Mouse (Mus musculus): Measurements from ENCODE around the gene Muc2. TPM values are rescaled to one million over a fixed set of nuclear protein-coding genes. Genes with fewer than 3 reads are reported as not detected.

Muc2 gene
- total RNA-seq (2021) (not detected), polyA plus RNA-seq (2012; rRNA removed) (0.25 and 0.38 TPM in 2 replicates)
- long read RNA-seq, result 0 reads

DNA sequence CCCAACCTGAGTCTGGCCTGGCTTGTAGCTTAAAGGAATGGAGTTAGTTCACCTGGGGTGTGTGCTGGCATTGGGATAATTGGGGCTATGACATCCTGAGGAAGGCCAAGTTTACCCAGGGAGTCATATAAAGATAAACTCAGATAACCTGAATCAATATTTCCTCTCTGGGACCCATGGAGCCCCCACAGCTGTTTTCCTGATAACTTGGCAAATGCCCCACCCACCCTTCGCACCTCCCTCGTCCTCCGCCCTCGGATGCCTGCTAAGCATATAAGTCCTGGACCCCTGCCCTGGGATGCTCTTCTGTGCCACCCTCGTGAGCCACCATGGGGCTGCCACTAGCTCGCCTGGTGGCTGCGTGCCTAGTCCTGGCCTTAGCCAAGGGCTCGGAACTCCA lies at the start of gene Muc2:
Muc2 (plus strand) TSS at position 301 of the 400 bp plus-strand sequence.
- Histone ChIP-seq H3K9ac (ENCODE audit: low read depth, low read length) (no peak within 1 kb of the TSS), H3K4me1 (ENCODE audit: control insufficient read depth, insufficient read depth, low read length) (no peaks in the 10 kb centered on the region), H3K36me3 (ENCODE audit: control insufficient read depth, insufficient read depth, low read length) (no peaks in the 10 kb centered on the region), H3K27me3 (ENCODE audit: control insufficient read depth, insufficient read depth, low read length) (no peaks in the 10 kb centered on the region), H3K4me3 (no peak within 1 kb of the TSS), H3K79me2 (replicated peaks; ENCODE audit: control insufficient read depth, insufficient read depth, low read length) (no peaks in the 10 kb centered on the region), H3K27ac (no peak within 1 kb of the TSS)
- intact Hi-C loops (cut with DNase I), result no loop called here
- DNase-seq, result no peak
- WGBS, result 71% methylated on average over 8 of the region's 8 CpGs
- no peak for TF ChIP-seq CTCF (IDR thresholded peaks at IDR 0.05)
- TF ChIP-seq POLR2A (IDR thresholded peaks at IDR 0.05; ENCODE audit: insufficient read depth, low read depth, low read length), result no peak
- TF ChIP-seq EP300 (IDR thresholded peaks at IDR 0.05; ENCODE audit: insufficient read depth, low read depth, low read length), result no peak

DNA sequence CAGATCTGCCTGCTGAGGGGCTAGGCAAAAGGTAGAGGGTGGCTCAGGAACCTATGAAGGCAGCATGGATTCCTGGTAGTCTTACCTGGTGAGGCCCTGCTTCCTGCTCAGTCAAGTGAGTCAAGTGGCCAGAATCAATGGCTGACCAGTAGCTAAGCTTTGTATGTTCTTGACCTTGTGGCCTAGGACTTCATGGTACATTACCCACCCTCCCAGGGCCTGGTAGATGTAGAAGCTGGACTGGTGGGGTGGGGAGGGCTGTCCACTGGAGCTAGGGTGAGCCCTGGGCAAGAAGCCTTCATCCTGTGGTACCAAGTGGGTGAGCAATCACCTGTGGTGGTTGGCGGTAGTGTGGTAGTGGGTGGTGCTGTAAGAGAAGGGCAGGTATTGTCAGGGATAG lies 47.8 kb upstream of the Muc2 start:
- no peaks in the 10 kb centered on the region for H3K79me2 ChIP-seq (replicated peaks; ENCODE audit: control insufficient read depth, insufficient read depth, low read length)
- no peak overlapping the region for H3K4me3 ChIP-seq
- H3K27ac ChIP-seq, result no peak overlapping the region
- H3K36me3 ChIP-seq (ENCODE audit: control insufficient read depth, insufficient read depth, low read length), result no peaks in the 10 kb centered on the region
- intact Hi-C loops (cut with DNase I), result no loop called here
- 89% methylated on average over 1 of the region's 1 CpGs for WGBS
- no peak for DNase-seq
- H3K9ac ChIP-seq (ENCODE audit: low read depth, low read length), result no peak overlapping the region
- TF ChIP-seq EP300 (IDR thresholded peaks at IDR 0.05; ENCODE audit: insufficient read depth, low read depth, low read length) (no peak), POLR2A (IDR thresholded peaks at IDR 0.05; ENCODE audit: insufficient read depth, low read depth, low read length) (no peak), CTCF (IDR thresholded peaks at IDR 0.05) (no peak)
- H3K27me3 ChIP-seq (ENCODE audit: control insufficient read depth, insufficient read depth, low read length), result no peaks in the 10 kb centered on the region
- no peaks in the 10 kb centered on the region for H3K4me1 ChIP-seq (ENCODE audit: control insufficient read depth, insufficient read depth, low read length)

DNA sequence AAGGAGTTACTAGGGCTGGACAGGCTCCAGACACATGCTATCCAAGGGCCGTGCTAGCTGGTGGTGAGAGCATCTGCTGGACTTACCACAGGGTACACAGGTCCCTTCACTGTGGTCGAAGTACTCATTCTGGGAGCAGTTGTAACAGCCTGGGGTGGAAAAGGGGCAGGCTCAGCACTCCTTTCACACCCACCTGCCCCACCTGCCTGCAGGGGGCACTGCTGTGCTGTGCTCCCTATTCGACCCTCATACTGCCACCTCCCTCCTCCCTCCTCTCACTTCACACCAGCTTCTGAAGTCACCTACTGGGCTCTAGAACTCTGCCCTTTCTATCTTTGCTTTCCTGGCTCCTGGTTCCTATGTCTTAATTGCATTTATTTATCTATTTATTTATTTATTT lies 47.0 kb upstream of the Muc2 start:
- Histone ChIP-seq H3K27me3 (ENCODE audit: control insufficient read depth, insufficient read depth, low read length) (no peaks in the 10 kb centered on the region), H3K36me3 (ENCODE audit: control insufficient read depth, insufficient read depth, low read length) (no peaks in the 10 kb centered on the region), H3K27ac (no peak overlapping the region), H3K4me1 (ENCODE audit: control insufficient read depth, insufficient read depth, low read length) (no peaks in the 10 kb centered on the region), H3K79me2 (replicated peaks; ENCODE audit: control insufficient read depth, insufficient read depth, low read length) (no peaks in the 10 kb centered on the region), H3K4me3 (no peak overlapping the region), H3K9ac (ENCODE audit: low read depth, low read length) (no peak overlapping the region)
- no peak for DNase-seq
- WGBS, result 37% methylated on average over 3 of the region's 3 CpGs
- TF ChIP-seq CTCF (IDR thresholded peaks at IDR 0.05), result peak; percentile 68
- no peak for TF ChIP-seq EP300 (IDR thresholded peaks at IDR 0.05; ENCODE audit: insufficient read depth, low read depth, low read length)
- intact Hi-C loops (cut with DNase I), result no loop called here

DNA sequence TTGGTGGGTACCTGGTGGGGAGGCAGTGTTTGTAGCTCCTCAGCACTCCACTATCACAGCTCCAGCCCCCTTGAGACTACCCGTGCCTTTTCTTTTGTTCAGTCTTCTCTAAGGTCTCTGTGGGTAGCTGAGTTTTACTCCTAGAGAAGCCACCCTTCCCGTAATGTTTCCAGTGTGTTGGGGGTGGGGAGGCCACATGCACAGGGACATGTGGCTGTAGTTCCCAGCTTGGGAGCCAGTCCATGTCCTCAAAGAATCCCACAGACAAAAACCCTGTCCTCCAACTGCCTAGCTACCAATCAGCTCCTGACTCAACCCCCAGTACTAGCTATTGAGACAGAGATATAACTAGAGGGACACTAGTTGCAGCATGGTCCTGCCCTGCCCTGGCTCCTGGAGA lies 43.1 kb upstream of the Muc2 start:
- H3K79me2 ChIP-seq (replicated peaks; ENCODE audit: control insufficient read depth, insufficient read depth, low read length), result no peaks in the 10 kb centered on the region
- no peak overlapping the region for H3K9ac ChIP-seq (ENCODE audit: low read depth, low read length)
- TF ChIP-seq EP300 (IDR thresholded peaks at IDR 0.05; ENCODE audit: insufficient read depth, low read depth, low read length) (no peak), CTCF (IDR thresholded peaks at IDR 0.05) (no peak), POLR2A (IDR thresholded peaks at IDR 0.05; ENCODE audit: insufficient read depth, low read depth, low read length) (no peak)
- H3K4me3 ChIP-seq, result no peak overlapping the region
- no peaks in the 10 kb centered on the region for H3K4me1 ChIP-seq (ENCODE audit: control insufficient read depth, insufficient read depth, low read length)
- intact Hi-C loops (cut with DNase I), result no loop called here
- DNase-seq, result no peak
- H3K36me3 ChIP-seq (ENCODE audit: control insufficient read depth, insufficient read depth, low read length), result no peaks in the 10 kb centered on the region
- 46% methylated on average over 2 of the region's 2 CpGs for WGBS
- H3K27ac ChIP-seq, result no peak overlapping the region
- H3K27me3 ChIP-seq (ENCODE audit: control insufficient read depth, insufficient read depth, low read length), result no peaks in the 10 kb centered on the region

DNA sequence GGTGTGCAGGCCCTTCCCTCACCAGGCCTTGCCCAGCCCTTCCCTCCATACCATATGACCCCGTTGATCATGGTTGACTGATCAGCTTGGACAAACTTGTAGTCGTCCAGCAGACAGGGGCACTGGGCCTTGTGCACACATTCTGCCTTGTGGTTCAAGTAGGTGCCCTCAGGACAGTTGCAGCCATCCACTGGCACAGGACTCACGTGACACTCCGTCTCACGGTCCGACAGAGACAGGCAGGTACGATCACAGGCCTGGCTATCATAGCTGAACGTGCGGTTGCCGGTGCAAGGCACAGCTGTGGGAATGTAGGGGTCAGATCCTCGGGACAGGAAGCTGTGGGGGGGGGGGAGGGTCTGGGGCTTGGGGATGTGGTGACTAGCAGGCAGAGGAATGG lies 42.3 kb upstream of the Muc2 start:
- Histone ChIP-seq H3K27ac (no peak overlapping the region), H3K4me1 (ENCODE audit: control insufficient read depth, insufficient read depth, low read length) (no peaks in the 10 kb centered on the region), H3K36me3 (ENCODE audit: control insufficient read depth, insufficient read depth, low read length) (no peaks in the 10 kb centered on the region), H3K79me2 (replicated peaks; ENCODE audit: control insufficient read depth, insufficient read depth, low read length) (no peaks in the 10 kb centered on the region), H3K27me3 (ENCODE audit: control insufficient read depth, insufficient read depth, low read length) (no peaks in the 10 kb centered on the region), H3K9ac (ENCODE audit: low read depth, low read length) (no peak overlapping the region), H3K4me3 (no peak overlapping the region)
- TF ChIP-seq POLR2A (IDR thresholded peaks at IDR 0.05; ENCODE audit: insufficient read depth, low read depth, low read length) (no peak), CTCF (IDR thresholded peaks at IDR 0.05) (no peak), EP300 (IDR thresholded peaks at IDR 0.05; ENCODE audit: insufficient read depth, low read depth, low read length) (no peak)
- intact Hi-C loops (cut with DNase I), result no loop called here
- DNase-seq, result no peak
- 62% methylated on average over 11 of the region's 11 CpGs for WGBS

DNA sequence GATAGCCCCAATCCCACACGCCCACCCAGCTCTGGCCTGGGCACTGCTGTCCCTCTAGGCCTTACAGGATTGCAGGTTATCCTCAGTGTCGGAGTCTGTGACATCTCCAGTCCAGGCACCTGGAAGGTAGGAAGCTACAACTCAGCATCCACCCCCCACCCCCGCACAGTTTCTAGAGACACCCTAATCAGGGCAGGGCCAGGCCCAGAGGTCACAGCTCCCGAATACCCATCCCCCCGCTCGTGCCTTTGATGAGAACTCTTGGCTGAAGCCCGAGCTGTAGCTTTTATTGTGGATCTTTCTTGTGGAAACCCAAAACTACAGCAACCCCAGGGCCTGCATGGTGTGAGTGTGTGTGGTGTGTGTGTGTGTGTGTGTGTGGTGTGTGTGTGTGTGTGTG lies 37.9 kb upstream of the Muc2 start:
- TF ChIP-seq POLR2A (IDR thresholded peaks at IDR 0.05; ENCODE audit: insufficient read depth, low read depth, low read length) (no peak), EP300 (IDR thresholded peaks at IDR 0.05; ENCODE audit: insufficient read depth, low read depth, low read length) (no peak), CTCF (IDR thresholded peaks at IDR 0.05) (no peak)
- intact Hi-C loops (cut with DNase I), result no loop called here
- Histone ChIP-seq H3K9ac (ENCODE audit: low read depth, low read length) (no peak overlapping the region), H3K27me3 (ENCODE audit: control insufficient read depth, insufficient read depth, low read length) (no peaks in the 10 kb centered on the region), H3K36me3 (ENCODE audit: control insufficient read depth, insufficient read depth, low read length) (no peaks in the 10 kb centered on the region), H3K79me2 (replicated peaks; ENCODE audit: control insufficient read depth, insufficient read depth, low read length) (no peaks in the 10 kb centered on the region), H3K27ac (no peak overlapping the region), H3K4me3 (no peak overlapping the region), H3K4me1 (ENCODE audit: control insufficient read depth, insufficient read depth, low read length) (no peaks in the 10 kb centered on the region)
- DNase-seq, result no peak
- WGBS, result 62% methylated on average over 7 of the region's 7 CpGs
